Mouse (Mus musculus): ENCODE data around the gene Stat5b.

Gene Stat5b

GRCm38 (mm10) chr11:100850038-100850777, at the start of gene Stat5b:
Gene Stat5b, minus strand, starts transcription at chr11:100850724.
- DNase-seq (ENCODE audit: extremely low spot score) = peak; percentile 76

GRCm38 (mm10) chr11:100898441-100899199, 48.1 kb upstream of the Stat5b start:
- no peak for DNase-seq (ENCODE audit: extremely low spot score)

- DNase-seq (ENCODE audit: extremely low spot score) = no peak
Measured at GRCm38 (mm10) chr11:100897294-100898231, 47.0 kb upstream of the Stat5b start.

GRCm38 (mm10) chr11:100896078-100896477, 45.6 kb upstream of the Stat5b start:
- DNase-seq (ENCODE audit: extremely low spot score) = no peak

- no peak for DNase-seq (ENCODE audit: extremely low spot score)
Measured at GRCm38 (mm10) chr11:100894146-100894918, 43.8 kb upstream of the Stat5b start.

- DNase-seq (ENCODE audit: extremely low spot score) = peak; percentile 85
Measured at GRCm38 (mm10) chr11:100893482-100893881, 43.0 kb upstream of the Stat5b start.

- no peak for DNase-seq (ENCODE audit: extremely low spot score)
Measured at GRCm38 (mm10) chr11:100892435-100892834, 41.9 kb upstream of the Stat5b start.

GRCm38 (mm10) chr11:100891256-100892123, 41.0 kb upstream of the Stat5b start:
- DNase-seq (ENCODE audit: extremely low spot score) = no peak

GRCm38 (mm10) chr11:100890481-100890880, 40.0 kb upstream of the Stat5b start:
- no peak for DNase-seq (ENCODE audit: extremely low spot score)

GRCm38 (mm10) chr11:100888348-100888820, 37.9 kb upstream of the Stat5b start:
- no peak for DNase-seq (ENCODE audit: extremely low spot score)

- no peak for DNase-seq (ENCODE audit: extremely low spot score)
Measured at GRCm38 (mm10) chr11:100887764-100888163, 37.2 kb upstream of the Stat5b start.

- DNase-seq (ENCODE audit: extremely low spot score) = no peak
Measured at GRCm38 (mm10) chr11:100887236-100887635, 36.7 kb upstream of the Stat5b start.

GRCm38 (mm10) chr11:100886188-100886740, 35.7 kb upstream of the Stat5b start:
- DNase-seq (ENCODE audit: extremely low spot score) = peak; percentile 10

GRCm38 (mm10) chr11:100885472-100885871, 34.9 kb upstream of the Stat5b start:
- no peak for DNase-seq (ENCODE audit: extremely low spot score)

- DNase-seq (ENCODE audit: extremely low spot score) = no peak
Measured at GRCm38 (mm10) chr11:100883640-100884039, 33.1 kb upstream of the Stat5b start.

GRCm38 (mm10) chr11:100879321-100880078, 29.0 kb upstream of the Stat5b start:
- DNase-seq (ENCODE audit: extremely low spot score) = no peak

- DNase-seq (ENCODE audit: extremely low spot score) = no peak
Measured at GRCm38 (mm10) chr11:100875761-100876160, 25.2 kb upstream of the Stat5b start.

- DNase-seq (ENCODE audit: extremely low spot score) = no peak
Measured at GRCm38 (mm10) chr11:100870968-100871350, 20.4 kb upstream of the Stat5b start.

Data from embryo, embryonic 9.5 days (tissue).